Mouse (Mus musculus) forebrain, embryonic 16.5 days (tissue): ENCODE results near the gene Cend1. TPM values are rescaled to one million over a fixed set of nuclear protein-coding genes. Genes with fewer than 3 reads are reported as not detected.
A peak's percentile ranks its signal among the peaks of the same experiment; 100 is the strongest.

ENCODE experiments used
- ATAC-seq: fragments of 200-750 bp; cut with Nextera tagmentation; 2 replicates; pipeline ENCODE4 v1.8.0; 2017; ENCODE audit warnings: mild to moderate bottlenecking, moderate library complexity
- H3K27ac ChIP-seq: fragments of 300-500 bp; sonication (generic); 2 replicates; pipeline ENCODE4 v1.5.1; 2014; ENCODE audit warnings: low read length, control low read depth
- H3K27me3 ChIP-seq: fragments of 300-500 bp; sonication (generic); replicated peaks from 2 replicates; pipeline ENCODE4 v1.6.1; 2014; ENCODE audit warnings: low read length; ENCODE audit not compliant: control insufficient read depth, insufficient read depth
- H3K36me3 ChIP-seq: fragments of 300-500 bp; sonication (generic); 2 replicates; pipeline ENCODE4 v1.6.1; 2014; ENCODE audit not compliant: control insufficient read depth, insufficient read depth
- H3K4me1 ChIP-seq: fragments of 300-500 bp; sonication (generic); replicated peaks from 2 replicates; pipeline ENCODE4 v1.6.1; 2014; ENCODE audit warnings: low read length; ENCODE audit not compliant: control insufficient read depth, insufficient read depth
- H3K4me2 ChIP-seq: fragments of 300-500 bp; sonication (generic); 2 replicates; pipeline ENCODE4 v1.6.1; 2014; ENCODE audit warnings: mild to moderate bottlenecking, low read length, control low read depth
- H3K4me3 ChIP-seq: fragments of 300-500 bp; sonication (generic); replicated peaks from 2 replicates; pipeline ENCODE4 v1.5.1; 2014; ENCODE audit warnings: mild to moderate bottlenecking, low read length, control low read depth
- H3K9ac ChIP-seq: fragments of 300-500 bp; sonication (generic); replicated peaks from 2 replicates; pipeline ENCODE4 v1.6.1; 2014; ENCODE audit warnings: low read depth, low read length, control low read depth
- H3K9me3 ChIP-seq: fragments of 300-500 bp; sonication (generic); 2 replicates; pipeline ENCODE4 v1.6.1; 2016; ENCODE audit warnings: low read length; ENCODE audit not compliant: control insufficient read depth
- WGBS: fragments of 180-500 bp; shearing (Covaris S2); extraction: QIAGEN DNeasy Blood & Tissue Kit; methylation state at CpG from one replicate; pipeline ENCODE4 v1.1.7; 2014; 5-methylcytosine and 5-hydroxymethylcytosine counted together
- polyA plus RNA-seq: library from polyadenylated mRNA; unstranded; fragments of >200 nt; fragmentation: Nextera tagmentation; extraction: Ambion mirVana; gene quantifications from 2 replicates; pipeline ENCODE4 v1.2.1, GENCODE M21; 2015

Gene Cend1
- polyA plus RNA-seq, 1 experiment from 2014 or later = 70.3 TPM

DNA sequence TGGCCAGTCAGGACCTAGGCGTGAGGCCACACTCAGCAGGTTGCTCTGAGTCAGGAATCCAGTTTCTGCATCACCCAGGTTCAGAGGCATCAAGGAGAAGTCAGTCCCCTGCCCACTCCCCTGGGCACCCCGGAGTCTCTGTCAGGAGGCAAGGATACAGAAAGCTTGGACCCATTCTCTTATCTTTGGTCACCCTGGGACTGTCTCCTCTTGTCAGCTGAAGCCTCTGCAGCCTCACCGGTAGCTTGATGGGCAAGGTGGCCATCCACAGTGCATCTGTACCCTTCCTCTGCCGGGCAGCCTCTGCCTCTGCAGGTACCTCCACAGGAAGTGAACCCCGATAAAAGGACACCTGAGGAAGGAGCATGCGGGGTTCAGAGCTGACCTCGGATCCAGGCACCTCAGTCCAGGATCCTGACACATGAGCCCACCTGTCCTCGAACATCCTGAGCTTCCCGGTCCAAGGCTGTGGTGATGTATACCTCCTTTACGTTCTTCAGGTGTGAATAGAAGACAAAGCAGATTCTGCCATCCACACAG lies 9.9 kb upstream of the Cend1 start:
- no peak overlapping the region for H3K4me3 ChIP-seq
- no peak overlapping the region for H3K9ac ChIP-seq
- H3K9me3 ChIP-seq = no peaks in the 10 kb centered on the region
- no peak for ATAC-seq
- H3K36me3 ChIP-seq = no peaks in the 10 kb centered on the region; the same call in 1 of the 2 replicates
- H3K27ac ChIP-seq = no peak overlapping the region
- H3K27me3 ChIP-seq = no peaks in the 10 kb centered on the region
- no peak overlapping the region for H3K4me2 ChIP-seq
- peaks cover 42% of the 10 kb centered on the region for H3K4me1 ChIP-seq
- WGBS = 92% methylated on average over 10 of the region's 10 CpGs

DNA sequence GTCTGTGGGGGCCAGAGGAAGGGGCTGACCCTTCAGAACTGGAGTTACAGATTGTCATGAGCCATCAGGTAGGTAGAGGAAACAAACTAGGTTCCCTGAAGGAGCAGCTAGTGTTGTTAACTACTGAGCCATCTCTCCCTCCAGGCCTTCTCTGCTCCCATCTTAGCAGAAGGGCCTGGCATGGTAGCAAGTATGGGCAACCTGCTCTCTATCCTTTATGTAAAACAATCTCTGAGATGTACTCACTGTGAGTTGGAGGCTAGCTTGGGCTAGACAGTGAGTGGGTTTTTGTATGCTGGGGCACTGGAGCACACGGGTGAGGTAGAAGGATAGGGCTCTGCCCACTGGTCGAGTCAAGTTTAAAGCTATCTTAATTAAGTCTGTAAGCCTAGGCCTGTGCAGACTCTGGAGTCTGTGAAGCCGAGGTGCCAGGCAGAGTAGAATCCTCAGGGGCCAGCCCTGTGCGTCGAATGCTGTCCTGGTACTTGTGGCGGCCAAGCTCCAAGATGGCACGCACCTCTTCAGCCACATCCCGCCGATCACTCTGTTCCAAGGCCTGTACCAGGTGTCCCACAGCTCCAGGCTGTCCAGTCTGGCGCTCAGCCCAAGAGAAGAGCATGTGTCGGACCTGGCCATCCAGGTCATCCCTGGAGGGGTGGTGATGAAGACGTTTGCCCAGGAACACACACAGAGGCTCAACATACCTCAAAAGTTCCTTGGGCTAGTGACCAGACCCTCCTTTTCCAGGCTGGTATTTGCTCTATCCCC lies 9.1 kb upstream of the Cend1 start:
- Histone ChIP-seq H3K9me3 (no peaks in the 10 kb centered on the region), H3K4me2 (no peak overlapping the region), H3K4me1 (peaks cover 48% of the 10 kb centered on the region), H3K27ac (no peak overlapping the region; the same call in 1 of the 2 replicates), H3K4me3 (no peak overlapping the region), H3K9ac (no peak overlapping the region), H3K36me3 (no peaks in the 10 kb centered on the region; the same call in 1 of the 2 replicates), H3K27me3 (no peaks in the 10 kb centered on the region)
- no peak for ATAC-seq
- WGBS = 91% methylated on average over 12 of the region's 12 CpGs

GRCm38 (mm10) chr7:141437178-141438120 lies 8.2 kb upstream of the Cend1 start, which contains the start of gene Slc25a22:
Gene Slc25a22, minus strand, starts transcription at chr7:141437892.
- Histone ChIP-seq H3K36me3 (no peaks in the 10 kb centered on the region; the same call in 1 of the 2 replicates), H3K4me3 (peak within 1 kb of the TSS; percentile 70), H3K9ac (peak within 1 kb of the TSS; percentile 88), H3K4me2 (peak within 1 kb of the TSS; percentile 89), H3K4me1 (peaks cover 48% of the 10 kb centered on the region), H3K9me3 (no peaks in the 10 kb centered on the region), H3K27ac (peak within 1 kb of the TSS; percentile 80), H3K27me3 (no peaks in the 10 kb centered on the region)
- ATAC-seq = peak; percentile 80
- 5% methylated on average over 53 of the region's 53 CpGs for WGBS

GRCm38 (mm10) chr7:141436523-141436892 lies 7.2 kb upstream of the Cend1 start:
- 35% methylated on average over 2 of the region's 2 CpGs for WGBS
- no peak overlapping the region for H3K27ac ChIP-seq
- peaks cover 45% of the 10 kb centered on the region for H3K4me1 ChIP-seq
- no peaks in the 10 kb centered on the region for H3K27me3 ChIP-seq
- H3K4me2 ChIP-seq = peak overlapping the region; percentile 89
- H3K4me3 ChIP-seq = peak overlapping the region; percentile 70
- no peaks in the 10 kb centered on the region for H3K9me3 ChIP-seq
- ATAC-seq = no peak
- H3K36me3 ChIP-seq = no peaks in the 10 kb centered on the region; the same call in 1 of the 2 replicates
- H3K9ac ChIP-seq = peak overlapping the region; percentile 88

GRCm38 (mm10) chr7:141435856-141436522 lies 6.7 kb upstream of the Cend1 start:
- Histone ChIP-seq H3K4me2 (peak overlapping the region; percentile 89), H3K9ac (no peak overlapping the region), H3K4me1 (peaks cover 45% of the 10 kb centered on the region), H3K27me3 (no peaks in the 10 kb centered on the region), H3K36me3 (peaks cover 4% of the 10 kb centered on the region), H3K4me3 (no peak overlapping the region), H3K27ac (no peak overlapping the region; the same call in 1 of the 2 replicates), H3K9me3 (no peaks in the 10 kb centered on the region)
- no peak for ATAC-seq
- 79% methylated on average over 9 of the region's 9 CpGs for WGBS

DNA sequence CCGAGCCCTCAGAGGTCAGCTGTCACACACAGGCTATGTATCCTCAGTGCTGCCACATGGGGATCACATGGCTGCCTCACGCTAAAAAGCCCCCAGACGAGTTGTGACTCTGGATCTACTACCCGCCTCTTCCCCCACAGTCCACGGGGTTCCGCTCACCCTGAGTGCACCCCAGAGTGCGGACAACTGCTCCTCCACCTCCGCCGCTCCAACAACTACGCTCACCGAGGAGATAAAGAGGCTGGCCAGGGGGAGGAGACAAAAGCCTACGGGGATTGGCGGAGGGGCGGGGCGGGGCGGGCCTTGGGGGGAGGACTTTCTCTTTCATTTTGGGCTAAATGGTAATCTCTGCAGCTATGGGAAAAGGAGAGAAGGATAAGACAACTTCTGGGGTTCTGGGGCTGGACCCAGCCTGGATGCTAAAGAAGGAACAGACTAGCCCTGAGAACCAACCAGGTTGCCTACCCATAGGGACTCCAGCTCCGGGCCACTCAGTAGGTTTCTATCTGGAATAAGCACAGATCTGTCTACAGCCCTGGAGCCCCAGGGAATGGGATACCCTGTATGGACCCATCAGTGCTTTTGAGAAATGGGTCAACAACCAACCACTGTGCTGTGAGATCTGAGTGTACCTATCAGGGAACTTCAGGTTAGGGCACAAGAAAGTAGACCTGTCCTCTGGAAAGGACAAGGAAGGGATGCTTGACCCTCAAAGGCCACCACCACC lies 6.0 kb upstream of the Cend1 start:
- H3K36me3 ChIP-seq = peaks cover 9% of the 10 kb centered on the region
- peak overlapping the region; percentile 71 for H3K9ac ChIP-seq
- peak overlapping the region; percentile 65 for H3K4me3 ChIP-seq
- H3K27me3 ChIP-seq = no peaks in the 10 kb centered on the region
- peaks cover 42% of the 10 kb centered on the region for H3K4me1 ChIP-seq
- peak overlapping the region; percentile 79 for H3K27ac ChIP-seq
- peak; percentile 18 for ATAC-seq
- H3K4me2 ChIP-seq = peak overlapping the region; percentile 86
- H3K9me3 ChIP-seq = no peaks in the 10 kb centered on the region
- WGBS = 3% methylated on average over 17 of the region's 17 CpGs

DNA sequence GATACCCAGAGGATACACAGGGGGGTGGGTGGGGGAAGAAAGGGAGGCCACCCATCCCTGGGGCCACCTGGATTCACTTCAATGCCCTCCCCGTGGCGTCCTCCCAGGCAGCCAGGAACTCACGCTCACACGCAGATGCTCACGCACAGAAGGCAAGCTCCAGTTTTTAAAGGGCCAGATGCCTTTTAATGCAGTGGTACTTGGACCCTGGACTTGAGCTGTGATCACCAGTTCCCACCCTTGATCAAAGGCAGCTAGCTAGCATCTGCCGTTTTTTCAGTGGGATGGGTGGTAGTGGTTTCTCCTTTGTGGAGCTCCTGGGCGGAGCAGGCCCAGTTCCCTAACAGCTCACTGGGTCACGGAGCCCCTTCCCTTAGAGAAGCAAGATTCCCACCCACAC lies 5.2 kb upstream of the Cend1 start:
- H3K4me1 ChIP-seq = peaks cover 45% of the 10 kb centered on the region
- H3K9ac ChIP-seq = peak overlapping the region; percentile 71
- H3K27me3 ChIP-seq = no peaks in the 10 kb centered on the region
- peak overlapping the region; percentile 86 for H3K4me2 ChIP-seq
- peak overlapping the region; percentile 65 for H3K4me3 ChIP-seq
- peak; percentile 20; the same call in 1 of the 2 replicates for ATAC-seq
- H3K36me3 ChIP-seq = peaks cover 9% of the 10 kb centered on the region
- H3K27ac ChIP-seq = peak overlapping the region; percentile 79
- H3K9me3 ChIP-seq = no peaks in the 10 kb centered on the region
- 7% methylated on average over 8 of the region's 8 CpGs for WGBS
